Mouse (Mus musculus) heart, embryonic 15.5 days (tissue): ENCODE measurements around the gene Olfr1104. TPM values are rescaled to one million over a fixed set of nuclear protein-coding genes. Genes with fewer than 3 reads are reported as not detected.

Source experiments
- ATAC-seq: fragments of 200-750 bp; cut with Nextera tagmentation; replicated peaks from 2 replicates; pipeline ENCODE4 v1.8.0; 2017; ENCODE audit warnings: low read depth, moderate TSS enrichment; ENCODE audit not compliant: insufficient number of reproducible peaks, insufficient read depth, low FRiP score
- H3K27ac ChIP-seq: fragments of 300-500 bp; sonication (generic); 2 replicates; pipeline ENCODE4 v1.5.1; 2015; ENCODE audit warnings: mild to moderate bottlenecking, inconsistent platforms
- H3K27me3 ChIP-seq: fragments of 300-500 bp; sonication (generic); 2 replicates; pipeline ENCODE4 v1.6.1; 2015; ENCODE audit warnings: inconsistent platforms
- H3K36me3 ChIP-seq: fragments of 300-500 bp; sonication (generic); 2 replicates; pipeline ENCODE4 v1.6.1; 2015; ENCODE audit warnings: mild to moderate bottlenecking, inconsistent platforms
- H3K4me1 ChIP-seq: fragments of 300-500 bp; sonication (generic); replicated peaks from 2 replicates; pipeline ENCODE4 v1.6.1; 2015; ENCODE audit warnings: inconsistent platforms
- H3K4me2 ChIP-seq: fragments of 300-500 bp; sonication (generic); 2 replicates; pipeline ENCODE4 v1.6.1; 2015; ENCODE audit warnings: inconsistent platforms, mild to moderate bottlenecking, moderate library complexity
- H3K4me3 ChIP-seq: fragments of 300-500 bp; sonication (generic); 2 replicates; pipeline ENCODE4 v1.5.1; 2015; ENCODE audit warnings: mild to moderate bottlenecking, inconsistent platforms
- H3K9ac ChIP-seq: fragments of 300-500 bp; sonication (generic); 2 replicates; pipeline ENCODE4 v1.6.1; 2015; ENCODE audit warnings: mild to moderate bottlenecking, inconsistent platforms
- H3K9me3 ChIP-seq: fragments of 300-500 bp; sonication (generic); replicated peaks from 2 replicates; pipeline ENCODE4 v1.6.1; 2016; ENCODE audit warnings: inconsistent platforms
- WGBS: fragments of 180-500 bp; shearing (Covaris S2); methylation state at CpG from one replicate; pipeline ENCODE4 v1.1.7; 2015; ENCODE audit warnings: mixed read lengths; 5-methylcytosine and 5-hydroxymethylcytosine counted together
- polyA plus RNA-seq: library from polyadenylated mRNA; unstranded; fragments of >200 nt; fragmentation: Nextera tagmentation; extraction: Ambion mirVana; gene quantifications from 2 replicates; pipeline ENCODE4 v1.2.1, GENCODE M21; 2015

Gene Olfr1104
- not detected in 2 replicates for polyA plus RNA-seq

GRCm38 (mm10) chr2:87026980-87027379, at the start of gene Olfr1104:
Olfr1104 (minus strand) TSS chr2:87027080.
- Histone ChIP-seq H3K9me3 (no peaks in the 10 kb centered on the region), H3K27me3 (no peaks in the 10 kb centered on the region), H3K36me3 (no peaks in the 10 kb centered on the region), H3K9ac (no peak within 1 kb of the TSS), H3K27ac (no peak within 1 kb of the TSS), H3K4me2 (no peak within 1 kb of the TSS), H3K4me1 (no peaks in the 10 kb centered on the region), H3K4me3 (no peak within 1 kb of the TSS)
- ATAC-seq, result no peak
- WGBS, result 63% methylated on average over 1 of the region's 1 CpGs

DNA sequence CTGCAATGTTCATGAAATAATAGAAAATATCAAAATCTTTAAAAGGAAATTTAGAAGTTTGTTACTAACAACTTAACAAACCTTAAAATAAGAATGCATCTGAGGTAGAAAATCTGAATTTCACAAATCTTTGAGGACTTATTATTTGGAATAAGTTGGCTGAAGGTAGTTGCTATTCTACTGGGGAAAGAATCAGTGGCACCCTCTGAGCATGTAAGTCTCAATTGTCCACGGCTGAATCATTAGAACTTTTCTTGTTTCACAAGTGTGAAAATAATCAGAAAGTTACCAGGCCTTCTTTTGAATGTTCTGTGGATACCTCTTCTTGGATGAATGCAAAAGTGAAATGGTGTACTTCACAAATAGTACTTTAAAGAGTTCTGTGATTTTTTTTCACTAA, 48.8 kb upstream of the Olfr1104 start, which contains the start of gene Olfr1107:
Gene Olfr1107, minus strand, starts transcription at position 101 of the 400 bp plus-strand sequence.
- Histone ChIP-seq H3K4me3 (no peak within 1 kb of the TSS), H3K4me2 (no peak within 1 kb of the TSS), H3K9me3 (no peaks in the 10 kb centered on the region), H3K4me1 (no peaks in the 10 kb centered on the region), H3K27ac (no peak within 1 kb of the TSS), H3K27me3 (no peaks in the 10 kb centered on the region), H3K9ac (no peak within 1 kb of the TSS), H3K36me3 (no peaks in the 10 kb centered on the region)
- ATAC-seq, result no peak
- WGBS, result 79% methylated on average over 1 of the region's 1 CpGs

DNA sequence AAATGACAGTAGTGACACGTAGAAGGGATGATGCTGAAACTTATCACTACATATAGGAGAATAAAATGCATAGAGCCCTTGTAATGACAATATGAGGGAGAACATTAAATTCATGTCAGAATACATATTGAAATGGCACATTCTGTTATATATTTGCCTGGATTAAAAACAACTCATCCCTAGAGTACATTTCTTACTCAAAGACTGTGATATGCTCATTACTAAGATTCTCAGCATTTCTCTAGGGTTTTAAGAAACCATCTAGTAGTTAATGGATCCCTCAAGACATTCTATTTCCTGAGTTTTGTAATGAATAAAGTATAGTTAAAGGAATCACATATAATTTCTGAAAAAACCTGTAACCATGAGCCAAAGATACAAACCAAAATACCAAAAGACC, 25.3 kb upstream of the Olfr1104 start, which contains the start of gene Olfr1106:
Gene Olfr1106, minus strand, starts transcription at position 101 of the 400 bp plus-strand sequence.
- no peak within 1 kb of the TSS for H3K4me3 ChIP-seq
- ATAC-seq, result no peak
- no peaks in the 10 kb centered on the region for H3K9me3 ChIP-seq
- no peaks in the 10 kb centered on the region for H3K36me3 ChIP-seq
- no peak within 1 kb of the TSS for H3K4me2 ChIP-seq
- WGBS, result 57% methylated on average over 1 of the region's 1 CpGs
- no peak within 1 kb of the TSS for H3K9ac ChIP-seq
- no peaks in the 10 kb centered on the region for H3K27me3 ChIP-seq
- H3K4me1 ChIP-seq, result no peaks in the 10 kb centered on the region
- H3K27ac ChIP-seq, result no peak within 1 kb of the TSS

GRCm38 (mm10) chr2:87036431-87036830, 9.6 kb upstream of the Olfr1104 start, which contains the start of gene Olfr1105:
Olfr1105 (minus strand) TSS chr2:87036531.
- Histone ChIP-seq H3K27ac (no peak within 1 kb of the TSS), H3K4me3 (no peak within 1 kb of the TSS), H3K36me3 (no peaks in the 10 kb centered on the region), H3K27me3 (no peaks in the 10 kb centered on the region), H3K4me1 (no peaks in the 10 kb centered on the region), H3K4me2 (no peak within 1 kb of the TSS), H3K9me3 (no peaks in the 10 kb centered on the region), H3K9ac (no peak within 1 kb of the TSS)
- no peak for ATAC-seq

DNA sequence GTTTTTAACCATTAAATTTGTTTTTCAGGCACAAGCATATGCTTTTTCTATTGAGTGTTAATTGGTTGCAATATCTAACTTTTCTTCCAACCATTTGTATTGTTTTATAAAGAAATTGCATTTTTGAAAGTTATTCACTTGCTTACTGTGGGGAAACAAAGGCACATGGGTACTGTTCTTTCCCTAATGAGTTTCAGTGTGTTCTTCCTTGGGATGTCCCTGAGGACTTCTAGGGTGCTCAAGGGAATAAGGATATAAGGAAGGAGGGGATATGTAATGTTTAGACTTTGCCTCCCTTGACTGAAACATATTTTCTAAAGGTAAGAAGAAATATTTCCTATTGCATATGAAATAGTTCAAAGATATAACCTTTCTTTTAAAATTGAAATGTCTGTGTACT, 28.8 kb downstream of the Olfr1104 start, which contains the start of gene Olfr1102:
Gene Olfr1102, plus strand, starts transcription at position 301 of the 400 bp plus-strand sequence.
- Histone ChIP-seq H3K4me1 (no peaks in the 10 kb centered on the region), H3K4me3 (no peak within 1 kb of the TSS), H3K27ac (no peak within 1 kb of the TSS), H3K36me3 (no peaks in the 10 kb centered on the region), H3K9ac (no peak within 1 kb of the TSS), H3K27me3 (no peaks in the 10 kb centered on the region), H3K9me3 (no peaks in the 10 kb centered on the region), H3K4me2 (no peak within 1 kb of the TSS)
- no peak for ATAC-seq

DNA sequence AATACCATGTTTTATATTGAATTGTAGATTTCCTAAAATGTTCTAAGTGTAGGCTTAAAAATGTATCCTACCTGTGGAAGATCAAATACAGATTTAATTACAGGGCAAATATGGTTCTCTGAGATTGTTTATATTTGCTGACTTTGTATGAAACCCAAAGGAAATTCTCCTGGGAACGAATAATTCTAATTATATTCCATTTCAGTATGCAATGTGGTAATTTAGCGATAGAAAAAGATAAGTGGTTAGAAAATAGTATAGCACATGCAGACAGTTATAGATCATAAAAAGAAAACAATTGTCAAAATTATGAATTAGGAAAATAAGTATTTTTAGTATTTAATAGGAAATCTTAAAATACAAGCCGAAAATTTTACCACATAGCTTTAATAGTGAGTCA, 35.8 kb downstream of the Olfr1104 start, which contains the start of gene Olfr1101:
Gene Olfr1101, minus strand, starts transcription at position 101 of the 400 bp plus-strand sequence.
- H3K4me2 ChIP-seq, result no peak within 1 kb of the TSS
- no peak within 1 kb of the TSS for H3K9ac ChIP-seq
- no peaks in the 10 kb centered on the region for H3K27me3 ChIP-seq
- H3K27ac ChIP-seq, result no peak within 1 kb of the TSS
- WGBS, result 63% methylated on average over 3 of the region's 3 CpGs
- no peak within 1 kb of the TSS for H3K4me3 ChIP-seq
- no peaks in the 10 kb centered on the region for H3K4me1 ChIP-seq
- H3K36me3 ChIP-seq, result no peaks in the 10 kb centered on the region
- no peaks in the 10 kb centered on the region for H3K9me3 ChIP-seq
- no peak for ATAC-seq

GRCm38 (mm10) chr2:86979854-86980253, 47.0 kb downstream of the Olfr1104 start, which contains the start of gene Olfr1100:
Olfr1100 (minus strand) TSS chr2:86979954.
- ATAC-seq, result no peak
- Histone ChIP-seq H3K27me3 (no peaks in the 10 kb centered on the region), H3K4me3 (no peak within 1 kb of the TSS), H3K4me1 (no peaks in the 10 kb centered on the region), H3K4me2 (no peak within 1 kb of the TSS), H3K27ac (no peak within 1 kb of the TSS), H3K9me3 (no peaks in the 10 kb centered on the region), H3K9ac (no peak within 1 kb of the TSS), H3K36me3 (no peaks in the 10 kb centered on the region)
- WGBS, result 70% methylated on average over 3 of the region's 3 CpGs

Other genes with a start within 250 kb of the Olfr1104 start
- not detected in 2 replicates for gene Olfr1093, start 244.6 kb downstream of the Olfr1104 start, polyA plus RNA-seq
- not detected in 2 replicates for gene Olfr141, start 217.1 kb downstream of the Olfr1104 start, polyA plus RNA-seq
- not detected in 2 replicates for gene Olfr1094, start 202.4 kb downstream of the Olfr1104 start, polyA plus RNA-seq
- not detected in 2 replicates for gene Olfr1095, start 175.4 kb downstream of the Olfr1104 start, polyA plus RNA-seq
- not detected in 2 replicates for gene Gm13723, start 152.3 kb downstream of the Olfr1104 start, polyA plus RNA-seq
- not detected in 2 replicates for gene Olfr1097, start 134.9 kb downstream of the Olfr1104 start, polyA plus RNA-seq
- gene Olfr1098, start 102.5 kb downstream of the Olfr1104 start, polyA plus RNA-seq, result not detected in 2 replicates
- not detected in 2 replicates for gene Olfr1099, start 66.4 kb downstream of the Olfr1104 start, polyA plus RNA-seq
- gene Olfr1100, start 47.1 kb downstream of the Olfr1104 start, polyA plus RNA-seq, result not detected in 2 replicates
- gene Olfr1101, start 35.9 kb downstream of the Olfr1104 start, polyA plus RNA-seq, result not detected in 2 replicates
- not detected in 2 replicates for gene Olfr1102, start 28.7 kb downstream of the Olfr1104 start, polyA plus RNA-seq
- gene Olfr1105, start 9.5 kb upstream of the Olfr1104 start, polyA plus RNA-seq, result not detected in 2 replicates
- not detected in 2 replicates for gene Olfr1106, start 25.2 kb upstream of the Olfr1104 start, polyA plus RNA-seq
- not detected in 2 replicates for gene Olfr1107, start 48.7 kb upstream of the Olfr1104 start, polyA plus RNA-seq
- gene Olfr1109, start 68.9 kb upstream of the Olfr1104 start, polyA plus RNA-seq, result not detected in 2 replicates
- not detected in 2 replicates for gene Olfr259, start 87.5 kb upstream of the Olfr1104 start, polyA plus RNA-seq
- not detected in 2 replicates for gene Olfr1110, start 113.2 kb upstream of the Olfr1104 start, polyA plus RNA-seq
- gene Olfr1111, start 125.5 kb upstream of the Olfr1104 start, polyA plus RNA-seq, result not detected in 2 replicates
- gene Olfr1112, start 160.7 kb upstream of the Olfr1104 start, polyA plus RNA-seq, result not detected in 2 replicates
- gene Olfr1113, start 181.9 kb upstream of the Olfr1104 start, polyA plus RNA-seq, result not detected in 2 replicates
- not detected in 2 replicates for gene Olfr1115, start 220.9 kb upstream of the Olfr1104 start, polyA plus RNA-seq
- gene Olfr1116, start 240.5 kb upstream of the Olfr1104 start, polyA plus RNA-seq, result not detected in 2 replicates